Mouse (Mus musculus) urinary bladder, postnatal 0 days (tissue): ENCODE results near the gene Gm11634. TPM values are rescaled to one million over a fixed set of nuclear protein-coding genes. Genes with fewer than 3 reads are reported as not detected.

Experiments used
- polyA plus RNA-seq: library from polyadenylated mRNA; unstranded; fragments of >200 nt; fragmentation: Nextera tagmentation; extraction: Ambion mirVana; gene quantifications from 2 replicates; pipeline ENCODE4 v1.2.1, GENCODE M21; 2015

The Gm11634 gene
- polyA plus RNA-seq: not detected in 2 replicates

GRCm38 (mm10) chr11:101599156-101599555 lies at the start of gene Gm11634:
TSS of gene Gm11634 (minus strand) at chr11:101599256.

GRCm38 (mm10) chr11:101626995-101627856 lies 28.2 kb upstream of the Gm11634 start, which contains the start of gene Rdm1:
TSS of gene Rdm1 (plus strand) at chr11:101627195.

GRCm38 (mm10) chr11:101582054-101583035 lies 16.7 kb downstream of the Gm11634 start, which contains the start of gene Tmem106a:
TSS of gene Tmem106a (plus strand) at chr11:101582242.

GRCm38 (mm10) chr11:101551751-101552475 lies 47.1 kb downstream of the Gm11634 start, which contains the start of the genes Brca1 and Nbr1:
TSS of gene Brca1 (minus strand) at chr11:101551955.
TSS of gene Nbr1 (plus strand) at chr11:101552149.

Other genes with a start within 250 kb of the Gm11634 start
- 0.23 TPM in 2 replicates for gene G6pc, start 231.7 kb downstream of the Gm11634 start, polyA plus RNA-seq
- 22.9 and 26.4 TPM in 2 replicates for gene Aarsd1, start 181.6 kb downstream of the Gm11634 start, polyA plus RNA-seq
- gene Gm27029, start 174.5 kb downstream of the Gm11634 start, polyA plus RNA-seq: 4.0 and 5.9 TPM in 2 replicates
- 10.5 and 11.5 TPM in 2 replicates for gene Rundc1, start 174.2 kb downstream of the Gm11634 start, polyA plus RNA-seq
- 20.4 and 24.3 TPM in 2 replicates for gene Ptges3l, start 173.9 kb downstream of the Gm11634 start, polyA plus RNA-seq
- gene Rpl27, start 157.0 kb downstream of the Gm11634 start, polyA plus RNA-seq: 267 and 271 TPM in 2 replicates
- gene Ifi35, start 150.8 kb downstream of the Gm11634 start, polyA plus RNA-seq: 35.7 and 39.5 TPM in 2 replicates
- 7.1 and 8.2 TPM in 2 replicates for gene Rnd2, start 134.3 kb downstream of the Gm11634 start, polyA plus RNA-seq
- 80.4 and 88.7 TPM in 2 replicates for gene Vat1, start 133.0 kb downstream of the Gm11634 start, polyA plus RNA-seq
- 2.2 and 2.7 TPM in 2 replicates for gene Brca1, start 47.3 kb downstream of the Gm11634 start, polyA plus RNA-seq
- 36.2 and 36.7 TPM in 2 replicates for gene Nbr1, start 47.1 kb downstream of the Gm11634 start, polyA plus RNA-seq
- gene Tmem106a, start 17.0 kb downstream of the Gm11634 start, polyA plus RNA-seq: 16.5 and 19.3 TPM in 2 replicates
- gene Rdm1, start 27.9 kb upstream of the Gm11634 start, polyA plus RNA-seq: 23.8 and 26.2 TPM in 2 replicates
- 31.7 and 40.2 TPM in 2 replicates for gene Arl4d, start 66.3 kb upstream of the Gm11634 start, polyA plus RNA-seq
- gene Dhx8, start 133.7 kb upstream of the Gm11634 start, polyA plus RNA-seq: 14.3 and 15.7 TPM in 2 replicates
- 0.33 and 0.63 TPM in 2 replicates for gene Etv4, start 186.1 kb upstream of the Gm11634 start, polyA plus RNA-seq